Comparison of ENCODE assay signal across 17 mouse cellular contexts in the genomic region with DNA sequence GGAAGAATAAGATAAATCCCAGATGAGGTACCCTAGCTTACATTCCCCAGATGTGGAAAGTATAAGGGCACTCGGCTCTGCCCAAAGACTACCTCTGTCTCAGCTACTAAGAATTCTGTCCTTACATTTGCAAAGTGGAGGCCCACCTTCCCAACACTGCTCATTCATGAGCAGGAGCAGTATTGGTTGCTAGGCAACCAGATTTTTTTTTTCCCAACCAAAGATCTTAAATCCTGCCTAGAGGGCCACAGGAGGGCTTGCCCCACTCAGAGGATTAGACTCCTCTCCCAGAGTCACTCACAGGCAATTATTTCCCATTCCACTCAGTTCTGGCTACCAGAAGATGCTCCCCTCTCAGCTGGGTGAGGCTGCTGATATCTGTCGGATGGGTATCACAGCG. TPM values are rescaled to one million over a fixed set of nuclear protein-coding genes. Genes with fewer than 3 reads are reported as not detected.
DNase-seq lines count a peak whose midpoint lies in the region; ATAC-seq lines count a peak whose summit lies in the region.
"Had no signal": no experiment of that assay in that cellular context is flagged by ENCODE, and none has a peak within 500 bp of the region (broad histone marks: within the 10 kb centered on the region; RNA-seq: fewer than 3 reads in every experiment).

No protein-coding gene starts in this region.

- no peak overlapping the region for H3K9ac ChIP-seq in forebrain, embryonic 12.5 days
- no peak overlapping the region for H3K9ac ChIP-seq in hindbrain, embryonic 16.5 days (ENCODE audit: low read depth, low read length)
- H3K9ac ChIP-seq in neural tube, embryonic 12.5 days, result no peak overlapping the region

- no peaks in the 10 kb centered on the region; the same call in 1 of the 2 replicates for H3K36me3 ChIP-seq in forebrain, embryonic 12.5 days (replicated peaks)
- no peaks in the 10 kb centered on the region for H3K36me3 ChIP-seq in hindbrain, embryonic 16.5 days (ENCODE audit: control insufficient read depth, insufficient read depth, low read length)
- H3K36me3 ChIP-seq in neural tube, embryonic 12.5 days, result no peaks in the 10 kb centered on the region

- H3K9me3 ChIP-seq in forebrain, embryonic 12.5 days, result no peaks in the 10 kb centered on the region
- H3K9me3 ChIP-seq in hindbrain, embryonic 16.5 days (ENCODE audit: control insufficient read depth, low read length), result no peaks in the 10 kb centered on the region
- no peaks in the 10 kb centered on the region for H3K9me3 ChIP-seq in neural tube, embryonic 12.5 days
- H3K9me3 ChIP-seq: G1E had no signal

- WGBS in forebrain, embryonic 12.5 days, result 48% methylated on average over 3 of the region's 3 CpGs
- WGBS in hindbrain, embryonic 16.5 days, result 47% methylated on average over 3 of the region's 3 CpGs
- 75% methylated on average over 3 of the region's 3 CpGs for WGBS in neural tube, embryonic 12.5 days

- H3K4me3 ChIP-seq in forebrain, embryonic 12.5 days (replicated peaks), result no peak overlapping the region
- no peak overlapping the region for H3K4me3 ChIP-seq in hindbrain, embryonic 16.5 days (ENCODE audit: low read length)
- H3K4me3 ChIP-seq in neural tube, embryonic 12.5 days, result no peak overlapping the region

- H3K4me1 ChIP-seq in forebrain, embryonic 12.5 days, result peaks cover 17% of the 10 kb centered on the region
- peaks cover 5% of the 10 kb centered on the region for H3K4me1 ChIP-seq in hindbrain, embryonic 16.5 days (ENCODE audit: control insufficient read depth, insufficient read depth, low read depth, low read length)
- H3K4me1 ChIP-seq in neural tube, embryonic 12.5 days, result peaks cover 8% of the 10 kb centered on the region

- intact Hi-C loops in left cerebral cortex, postnatal 25 days (cut with DNase I), result no loop called here

- H3K27ac ChIP-seq in forebrain, embryonic 12.5 days, result no peak overlapping the region
- no peak overlapping the region for H3K27ac ChIP-seq in hindbrain, embryonic 16.5 days (ENCODE audit: low read depth, low read length)
- H3K27ac ChIP-seq in neural tube, embryonic 12.5 days, result no peak overlapping the region
- H3K27ac ChIP-seq: kidney, postnatal 0 days had no signal

- no peak overlapping the region for H3K4me2 ChIP-seq in forebrain, embryonic 12.5 days
- H3K4me2 ChIP-seq in hindbrain, embryonic 16.5 days (ENCODE audit: low read length), result no peak overlapping the region
- no peak overlapping the region for H3K4me2 ChIP-seq in neural tube, embryonic 12.5 days (replicated peaks)
- H3K4me2 ChIP-seq: liver, embryonic 11.5 days had no signal

- ATAC-seq in forebrain, embryonic 12.5 days (ENCODE audit: low FRiP score), result peak; percentile 80; the same call in 1 of the 2 replicates
- peak; percentile 89 for ATAC-seq in hindbrain, embryonic 16.5 days
- ATAC-seq in neural tube, embryonic 12.5 days (ENCODE audit: low FRiP score, low read depth), result 0 out of 2 replicates have a peak, but pooled peaks have one; percentile 48

- peak; percentile 3 to 22 for DNase-seq in left cerebral cortex, postnatal 25 days (ENCODE audit: low spot score in 2 of 2)
- DNase-seq in left cerebral cortex, adult 9 months (ENCODE audit: low spot score in 2 of 2), result no peak
- no peak for DNase-seq in T-cell, adult 2 months (ENCODE audit: low spot score)
- DNase-seq in gastrocnemius, adult 8-10 months (ENCODE audit: low spot score in 2 of 2), result no peak
- no peak for DNase-seq in cerebellum, adult 18-20 months
- DNase-seq: adrenal gland, adult 2 months; cerebellum, adult 11-12 months; layer of hippocampus, postnatal 36 days; thymus, adult 2 months had no signal

- no peaks in the 10 kb centered on the region for H3K27me3 ChIP-seq in forebrain, embryonic 12.5 days
- H3K27me3 ChIP-seq in hindbrain, embryonic 16.5 days (replicated peaks; ENCODE audit: control insufficient read depth, insufficient read depth, low read length), result no peaks in the 10 kb centered on the region
- no peaks in the 10 kb centered on the region for H3K27me3 ChIP-seq in neural tube, embryonic 12.5 days (replicated peaks)

RNA-seq across cellular contexts. Expression of gene Sord, which starts 30.1 kb away (rescaled TPM):
- 10 to 100 TPM; 14.8 to 14.9 TPM for total RNA-seq in left cerebral cortex, postnatal 25 days (2021)
- 23.9 and 24.3 TPM in 2 replicates for polyA plus RNA-seq in forebrain, embryonic 12.5 days (2016; fragmentation: Nextera tagmentation; extraction: Ambion mirVana)
- polyA plus RNA-seq in hindbrain, embryonic 16.5 days (2015; fragmentation: Nextera tagmentation; extraction: Ambion mirVana), result 26.0 and 29.7 TPM in 2 replicates
- polyA plus RNA-seq in neural tube, embryonic 12.5 days (2016; fragmentation: Nextera tagmentation; extraction: Ambion mirVana), result 16.7 and 17.4 TPM in 2 replicates
- total RNA-seq in gastrocnemius, adult 8-10 months (2022), result 10 to 100 TPM; 63.0 to 69.8 (median 66.5) TPM

RNA-seq across cellular contexts. Expression of gene Duox2, which starts 33.6 kb away (rescaled TPM):
- under 1 TPM in 1 of 2 experiments, not detected in 1; 0.07 TPM for total RNA-seq in left cerebral cortex, postnatal 25 days (2021)
- polyA plus RNA-seq in forebrain, embryonic 12.5 days (2016; fragmentation: Nextera tagmentation; extraction: Ambion mirVana), result not detected in 2 replicates
- 0.03 TPM in 1 of 2 replicates, not detected in the other for polyA plus RNA-seq in hindbrain, embryonic 16.5 days (2015; fragmentation: Nextera tagmentation; extraction: Ambion mirVana)
- 0.04 TPM in 1 of 2 replicates, not detected in the other for polyA plus RNA-seq in neural tube, embryonic 12.5 days (2016; fragmentation: Nextera tagmentation; extraction: Ambion mirVana)
- total RNA-seq in gastrocnemius, adult 8-10 months (2022), result under 1 TPM in 3 of 4 experiments, not detected in 1; 0.07 to 0.24 (median 0.18) TPM
- polyA plus RNA-seq: G1E; liver, embryonic 11.5 days had no signal

RNA-seq across cellular contexts. Expression of gene Duoxa2, which starts 34.0 kb away (rescaled TPM):
- total RNA-seq in left cerebral cortex, postnatal 25 days (2021), result not detected
- polyA plus RNA-seq in forebrain, embryonic 12.5 days (2016; fragmentation: Nextera tagmentation; extraction: Ambion mirVana), result not detected in 2 replicates
- polyA plus RNA-seq in hindbrain, embryonic 16.5 days (2015; fragmentation: Nextera tagmentation; extraction: Ambion mirVana), result 0.19 and 0.36 TPM in 2 replicates
- not detected in 2 replicates for polyA plus RNA-seq in neural tube, embryonic 12.5 days (2016; fragmentation: Nextera tagmentation; extraction: Ambion mirVana)
- total RNA-seq in gastrocnemius, adult 8-10 months (2022), result not detected
- total RNA-seq: adrenal gland, adult 2 months; layer of hippocampus, postnatal 36 days had no signal
- polyA plus RNA-seq: adrenal gland, adult 2 months; G1E; kidney, postnatal 0 days; liver, embryonic 11.5 days; spleen, adult 2 months had no signal

RNA-seq across cellular contexts. Expression of gene Duoxa1, which starts 48.8 kb away (rescaled TPM):
- not detected for total RNA-seq in left cerebral cortex, postnatal 25 days (2021)
- 0.17 TPM in 1 of 2 replicates, not detected in the other for polyA plus RNA-seq in forebrain, embryonic 12.5 days (2016; fragmentation: Nextera tagmentation; extraction: Ambion mirVana)
- 0.26 and 0.27 TPM in 2 replicates for polyA plus RNA-seq in hindbrain, embryonic 16.5 days (2015; fragmentation: Nextera tagmentation; extraction: Ambion mirVana)
- polyA plus RNA-seq in neural tube, embryonic 12.5 days (2016; fragmentation: Nextera tagmentation; extraction: Ambion mirVana), result 0.23 TPM in 1 of 2 replicates, not detected in the other
- under 1 TPM in 3 of 4 experiments, not detected in 1; 0.48 to 0.63 (median 0.62) TPM for total RNA-seq in gastrocnemius, adult 8-10 months (2022)
- total RNA-seq: layer of hippocampus, postnatal 36 days had no signal
- polyA plus RNA-seq: G1E; heart, postnatal 0 days; kidney, postnatal 0 days; liver, embryonic 11.5 days; spleen, adult 2 months had no signal

RNA-seq across cellular contexts. Expression of gene Duox1, which starts 50.8 kb away (rescaled TPM):
- under 1 TPM in 1 of 2 experiments, not detected in 1; 0.07 TPM for total RNA-seq in left cerebral cortex, postnatal 25 days (2021)
- 0.04 and 0.08 TPM in 2 replicates for polyA plus RNA-seq in forebrain, embryonic 12.5 days (2016; fragmentation: Nextera tagmentation; extraction: Ambion mirVana)
- 0.09 and 0.15 TPM in 2 replicates for polyA plus RNA-seq in hindbrain, embryonic 16.5 days (2015; fragmentation: Nextera tagmentation; extraction: Ambion mirVana)
- 0.10 and 0.15 TPM in 2 replicates for polyA plus RNA-seq in neural tube, embryonic 12.5 days (2016; fragmentation: Nextera tagmentation; extraction: Ambion mirVana)
- total RNA-seq in gastrocnemius, adult 8-10 months (2022), result under 1 TPM; 0.19 to 0.38 (median 0.29) TPM
- total RNA-seq: adrenal gland, adult 2 months; G1E; layer of hippocampus, postnatal 36 days had no signal
- polyA plus RNA-seq: G1E; heart, postnatal 0 days; kidney, postnatal 0 days; spleen, adult 2 months had no signal

Comparison
In these comparisons a context has a peak if more than half of its experiments do, and no peak if none do; other contexts are left out.
1. DNase-seq: peak in left cerebral cortex, postnatal 25 days (2 of 2); none in left cerebral cortex, adult 9 months (0 of 2), T-cell, adult 2 months (single experiment), gastrocnemius, adult 8-10 months (0 of 2) and cerebellum, adult 18-20 months (0 of 2).
2. Peak in every context shown above with its lines, with median percentiles within 50 percentile points of each other: ATAC-seq.